Mouse (Mus musculus): ENCODE measurements around the gene AC141477.1.
A peak's percentile ranks its signal among the peaks of the same experiment; 100 is the strongest.

The AC141477.1 gene

DNA sequence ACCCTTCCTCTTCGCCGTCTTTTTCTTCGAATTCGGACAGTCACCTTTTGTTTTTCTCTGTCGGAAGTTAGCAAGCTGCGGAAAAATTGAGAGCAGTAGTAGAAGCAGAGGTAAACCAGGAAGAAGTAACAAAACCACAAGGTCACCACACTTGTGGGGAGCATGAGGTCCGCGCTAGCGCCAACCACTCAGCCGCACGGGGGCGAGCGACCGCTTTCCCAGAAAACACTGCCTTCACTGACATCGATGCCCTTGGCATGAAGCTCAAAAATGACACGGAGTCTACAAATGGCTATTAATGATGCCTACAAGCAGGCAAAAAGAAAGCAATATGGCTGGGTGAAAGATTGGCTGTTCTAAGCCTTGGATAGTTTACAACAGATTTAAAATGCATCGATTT lies at the start of gene AC141477.1:
Gene AC141477.1 (minus strand): TSS at position 164 of the 400 bp plus-strand sequence.
- peak; percentile 44 for DNase-seq (ENCODE audit: low read depth, low spot score)

DNA sequence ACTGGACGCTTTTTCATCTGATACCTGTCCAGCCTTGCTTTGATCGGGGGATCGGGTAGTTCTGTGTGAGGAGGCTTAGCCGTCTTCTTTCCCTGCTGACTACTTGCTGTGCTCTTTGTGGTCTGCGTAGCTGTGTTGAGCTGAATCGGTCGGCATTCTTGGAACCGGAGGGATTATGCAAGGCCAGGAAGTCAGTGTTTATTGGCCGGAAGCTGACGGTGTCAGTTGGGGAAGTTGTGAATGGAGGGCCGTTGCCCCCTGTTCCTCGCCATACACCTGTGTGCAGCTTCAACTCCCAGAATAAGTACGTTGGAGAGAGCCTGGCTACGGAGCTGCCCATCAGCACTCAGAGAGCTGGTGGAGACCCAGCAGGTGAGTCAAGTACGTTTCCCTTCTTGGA lies 49.0 kb upstream of the AC141477.1 start:
- DNase-seq (ENCODE audit: low read depth, low spot score) = no peak

DNA sequence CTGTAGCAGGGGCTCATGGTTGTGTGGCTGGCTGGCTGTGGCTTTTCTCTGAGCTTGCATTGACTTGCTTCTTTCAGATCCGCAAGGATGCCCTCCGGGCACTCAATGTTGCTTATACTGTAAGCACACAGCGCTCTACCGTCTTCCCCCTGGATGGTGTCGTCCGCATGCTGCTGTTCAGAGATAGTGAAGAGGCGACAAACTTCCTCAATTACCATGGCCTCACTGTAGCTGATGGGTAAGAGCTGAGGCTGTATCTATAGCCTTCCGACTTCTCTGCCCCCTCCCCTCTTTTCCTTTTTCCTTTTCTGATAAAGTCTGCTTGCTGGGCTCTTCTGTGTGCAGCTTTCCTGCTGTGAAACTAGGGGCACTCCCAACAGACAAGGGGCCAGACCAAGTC lies 48.0 kb upstream of the AC141477.1 start:
- no peak for DNase-seq (ENCODE audit: low read depth, low spot score)

DNA sequence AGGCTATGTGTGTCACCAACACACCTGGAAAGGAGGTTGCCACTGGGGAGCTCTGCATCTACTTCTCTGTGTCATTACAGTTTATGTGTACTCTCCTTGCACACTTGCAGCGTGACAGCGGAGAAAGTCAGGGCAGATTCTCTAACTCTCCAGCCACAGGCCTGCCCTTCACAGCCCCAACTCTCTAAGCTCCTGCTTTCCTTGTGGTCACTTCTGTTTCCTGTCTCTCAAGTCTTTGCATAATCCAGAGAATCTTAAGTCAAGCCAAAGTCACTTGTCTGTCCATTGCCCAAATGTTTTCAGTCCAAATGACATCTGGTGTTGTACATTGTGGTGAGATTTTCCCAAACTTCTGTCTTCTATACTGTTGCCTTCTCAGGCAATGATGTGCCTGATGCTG lies 46.1 kb upstream of the AC141477.1 start:
- DNase-seq (ENCODE audit: low read depth, low spot score) = no peak

DNA sequence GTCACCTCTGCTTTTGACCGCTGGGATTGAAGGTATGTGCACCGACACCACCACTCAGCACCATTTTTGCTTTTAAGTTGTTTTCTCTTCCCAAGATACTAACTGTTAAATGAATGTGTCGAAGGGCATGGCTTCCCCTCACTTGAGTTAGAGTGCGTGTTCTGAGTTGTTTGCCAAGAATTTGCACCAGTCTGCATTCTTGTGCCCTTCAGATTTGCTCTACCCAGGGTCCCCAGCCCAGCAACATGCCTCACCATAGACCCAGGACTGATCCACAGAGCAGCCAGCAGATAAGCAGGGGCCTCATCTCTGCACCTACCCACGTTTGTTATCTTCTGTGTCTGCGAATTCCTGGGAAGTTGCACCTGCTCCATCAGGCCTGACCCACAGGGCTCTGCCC lies 41.2 kb upstream of the AC141477.1 start:
- DNase-seq (ENCODE audit: low read depth, low spot score) = no peak

DNA sequence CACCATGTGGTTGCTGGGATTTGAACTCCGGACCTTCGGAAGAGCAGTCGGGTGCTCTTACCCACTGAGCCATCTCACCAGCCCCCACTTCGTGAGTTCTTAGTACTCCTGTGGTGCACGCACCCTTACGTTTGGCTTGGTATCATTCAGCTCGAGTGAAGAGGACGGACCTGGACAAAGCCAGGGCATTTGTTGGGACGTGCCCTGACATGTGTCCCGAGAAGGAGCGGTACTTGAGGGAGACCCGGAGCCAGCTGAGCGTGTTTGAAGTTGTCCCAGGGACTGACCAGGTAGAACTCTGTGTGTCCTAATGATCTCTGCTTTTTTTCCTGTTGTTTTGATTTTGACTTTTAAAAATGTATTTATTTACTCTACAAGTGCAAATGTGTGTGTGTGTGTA lies 40.6 kb upstream of the AC141477.1 start:
- DNase-seq (ENCODE audit: low read depth, low spot score) = peak; percentile 42

DNA sequence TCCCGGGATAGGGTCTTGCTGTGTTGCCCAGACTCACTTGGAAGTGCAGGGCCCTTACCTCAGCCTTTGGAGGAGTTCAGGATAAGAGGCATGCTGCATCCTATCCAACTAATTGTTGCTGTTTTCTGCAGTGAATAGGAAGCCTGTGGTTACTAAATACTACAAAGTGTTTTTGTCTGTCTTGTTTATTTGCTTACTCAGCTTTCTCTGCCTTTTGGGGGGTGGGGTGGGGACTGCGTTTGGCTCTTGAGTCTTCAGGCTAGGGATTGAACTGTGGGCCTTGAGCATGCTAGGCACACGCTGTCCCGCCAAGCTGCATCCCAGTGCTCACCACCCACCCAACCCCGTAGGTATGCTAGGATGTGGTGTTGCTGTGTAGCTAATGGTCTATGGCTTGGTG lies 33.5 kb upstream of the AC141477.1 start:
- no peak for DNase-seq (ENCODE audit: low read depth, low spot score)

DNA sequence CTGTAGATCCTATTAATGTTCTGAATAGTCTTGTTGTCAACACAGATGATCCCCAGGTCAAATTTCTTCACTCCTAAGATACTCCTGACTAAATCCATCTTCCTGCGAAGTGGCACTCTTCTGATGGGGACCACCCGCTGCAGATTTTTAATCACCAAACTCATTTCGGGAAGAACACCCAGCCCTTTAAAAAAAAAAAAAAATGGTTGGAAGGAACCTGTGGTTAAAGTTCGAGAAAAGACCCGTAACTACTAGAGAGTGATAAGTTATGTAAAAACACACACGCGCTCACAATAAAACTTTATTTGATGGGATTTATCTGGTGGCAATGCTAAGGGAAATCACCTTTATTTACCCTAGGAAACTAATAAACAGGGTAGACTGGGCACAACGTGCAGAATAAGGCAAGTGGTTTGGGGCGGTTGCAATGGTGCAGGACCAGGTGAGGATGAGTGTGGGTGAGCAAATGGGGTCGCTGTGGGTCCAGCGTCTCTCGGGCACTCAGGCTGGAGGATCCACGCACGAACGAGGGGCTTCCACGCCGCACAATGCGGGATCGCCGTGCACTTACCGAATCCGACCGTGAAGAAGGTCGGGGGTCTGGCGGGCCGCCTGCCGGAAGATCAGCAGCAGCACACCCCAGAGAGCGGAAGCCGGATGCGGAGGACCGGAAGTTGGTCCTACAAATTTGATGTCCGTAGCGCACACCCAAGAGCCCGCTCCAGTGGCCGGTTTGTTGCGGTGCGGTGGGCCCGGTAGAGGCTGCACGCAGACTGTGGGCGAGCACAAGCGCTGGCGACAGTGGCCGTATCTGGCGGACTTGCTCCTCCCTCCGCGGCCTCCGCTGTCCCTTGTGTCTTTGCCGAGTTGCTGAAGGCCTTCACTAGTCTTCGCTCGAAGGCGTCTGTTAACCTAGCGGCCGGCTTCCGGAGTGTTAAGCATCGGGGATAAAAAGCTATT lies 28.2 kb upstream of the AC141477.1 start, which contains the start of the genes Mcm3ap and Ybey:
Gene Mcm3ap (plus strand): TSS at position 725 of the 960 bp plus-strand sequence.
Gene Ybey (minus strand): TSS at position 912 of the 960 bp plus-strand sequence.
- DNase-seq (ENCODE audit: low read depth, low spot score) = peak; percentile 94

DNA sequence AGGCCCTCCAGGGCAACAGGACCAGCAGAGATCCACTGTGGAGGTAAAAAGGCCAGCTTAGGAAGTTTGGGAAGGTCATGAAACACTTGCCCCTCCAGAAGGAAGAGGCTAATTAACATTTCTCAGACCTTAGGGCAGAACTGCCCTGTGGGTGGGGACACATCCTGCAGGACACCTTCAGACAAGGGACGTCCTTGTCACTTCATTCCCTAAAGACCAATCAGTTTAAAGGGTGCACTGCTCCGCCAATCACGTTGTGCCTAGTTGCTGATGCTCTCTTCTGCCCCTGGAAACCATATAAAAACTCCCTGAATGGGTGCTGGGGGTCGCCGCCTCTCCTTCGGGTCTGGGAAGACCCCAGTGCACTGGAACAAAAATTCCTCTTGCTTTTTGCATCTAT lies 22.5 kb upstream of the AC141477.1 start:
- DNase-seq (ENCODE audit: low read depth, low spot score) = peak; percentile 69

DNA sequence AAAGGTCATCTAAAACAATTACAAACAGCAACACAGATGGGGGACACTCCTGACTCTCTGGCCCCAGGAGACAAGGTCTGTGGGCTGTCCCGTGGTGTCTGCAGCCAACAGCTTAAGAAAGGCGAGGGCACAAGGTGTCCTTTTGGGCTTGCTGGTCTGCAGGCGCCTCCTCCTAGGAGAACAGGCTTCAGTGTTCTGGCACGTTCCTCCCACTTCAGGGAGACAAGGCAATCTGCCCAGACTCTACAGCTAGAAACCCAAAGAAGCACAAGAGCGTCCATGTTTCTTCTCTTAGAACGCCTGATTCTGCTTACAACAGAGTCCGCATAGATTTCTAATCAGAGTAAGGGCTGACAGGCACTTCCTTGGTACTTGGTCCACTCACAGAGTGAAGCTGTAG lies 22.1 kb upstream of the AC141477.1 start:
- no peak for DNase-seq (ENCODE audit: low read depth, low spot score)

DNA sequence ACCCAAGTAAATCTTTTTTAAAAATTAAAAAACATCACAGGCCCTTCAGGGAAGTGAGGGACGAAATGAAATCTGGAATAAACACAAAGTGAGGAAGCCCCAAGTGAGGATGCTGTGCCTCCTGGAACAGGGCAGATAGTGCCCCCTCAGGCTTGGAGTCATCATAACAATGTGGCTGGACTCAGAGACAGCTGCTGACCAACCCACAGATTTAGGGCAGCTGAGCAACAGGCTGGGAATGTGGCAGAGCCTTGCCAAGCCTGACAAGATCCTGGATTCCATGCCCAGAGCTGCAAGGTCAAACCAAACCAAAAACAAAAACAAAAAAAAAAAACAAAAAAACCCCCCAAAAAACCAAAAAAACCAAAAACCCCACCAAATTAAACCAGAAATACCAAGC lies 21.0 kb upstream of the AC141477.1 start:
- DNase-seq (ENCODE audit: low read depth, low spot score) = no peak

DNA sequence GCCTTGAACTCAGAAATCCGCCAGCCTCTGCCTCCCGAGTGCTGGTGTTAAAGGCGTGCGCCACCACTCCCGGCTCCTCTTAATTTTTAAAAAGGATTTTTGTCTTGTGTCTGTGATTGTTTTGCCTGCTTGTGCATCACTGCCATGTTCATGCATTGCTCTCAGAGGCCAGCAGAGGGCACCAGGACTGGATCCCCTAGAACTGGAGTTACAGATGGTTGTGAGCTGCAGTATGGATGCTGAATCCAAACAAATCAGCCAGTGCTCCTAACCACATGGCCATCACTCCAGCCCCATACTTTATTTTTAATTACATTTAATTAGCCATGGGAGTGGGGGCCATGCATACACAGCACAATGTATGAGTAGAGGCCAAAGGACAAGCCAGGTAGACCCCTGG lies 15.0 kb upstream of the AC141477.1 start:
- peak; percentile 69 for DNase-seq (ENCODE audit: low read depth, low spot score)

DNA sequence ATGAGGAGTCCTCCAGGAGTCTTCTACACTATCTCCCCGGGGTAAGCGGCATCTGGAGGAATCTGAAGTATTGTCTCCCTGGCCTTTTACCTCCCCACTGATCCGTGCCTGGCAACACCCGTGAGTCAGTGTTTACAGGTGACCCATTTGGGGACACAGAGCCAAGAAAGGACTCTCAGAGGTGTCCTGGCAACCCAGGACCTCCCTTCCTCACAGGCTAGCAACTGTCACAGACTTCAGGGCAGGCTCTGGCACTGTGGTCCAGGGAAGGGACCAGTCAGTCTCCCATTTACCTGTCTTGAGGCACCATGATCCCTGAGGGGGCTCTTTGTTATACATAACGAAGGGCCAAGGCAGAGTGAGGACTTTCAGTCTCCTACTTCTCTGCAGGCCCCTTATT lies 8.6 kb upstream of the AC141477.1 start, which contains the start of gene 2610028H24Rik:
Gene 2610028H24Rik (plus strand): TSS at position 231 of the 400 bp plus-strand sequence.
- DNase-seq (ENCODE audit: low read depth, low spot score) = no peak

DNA sequence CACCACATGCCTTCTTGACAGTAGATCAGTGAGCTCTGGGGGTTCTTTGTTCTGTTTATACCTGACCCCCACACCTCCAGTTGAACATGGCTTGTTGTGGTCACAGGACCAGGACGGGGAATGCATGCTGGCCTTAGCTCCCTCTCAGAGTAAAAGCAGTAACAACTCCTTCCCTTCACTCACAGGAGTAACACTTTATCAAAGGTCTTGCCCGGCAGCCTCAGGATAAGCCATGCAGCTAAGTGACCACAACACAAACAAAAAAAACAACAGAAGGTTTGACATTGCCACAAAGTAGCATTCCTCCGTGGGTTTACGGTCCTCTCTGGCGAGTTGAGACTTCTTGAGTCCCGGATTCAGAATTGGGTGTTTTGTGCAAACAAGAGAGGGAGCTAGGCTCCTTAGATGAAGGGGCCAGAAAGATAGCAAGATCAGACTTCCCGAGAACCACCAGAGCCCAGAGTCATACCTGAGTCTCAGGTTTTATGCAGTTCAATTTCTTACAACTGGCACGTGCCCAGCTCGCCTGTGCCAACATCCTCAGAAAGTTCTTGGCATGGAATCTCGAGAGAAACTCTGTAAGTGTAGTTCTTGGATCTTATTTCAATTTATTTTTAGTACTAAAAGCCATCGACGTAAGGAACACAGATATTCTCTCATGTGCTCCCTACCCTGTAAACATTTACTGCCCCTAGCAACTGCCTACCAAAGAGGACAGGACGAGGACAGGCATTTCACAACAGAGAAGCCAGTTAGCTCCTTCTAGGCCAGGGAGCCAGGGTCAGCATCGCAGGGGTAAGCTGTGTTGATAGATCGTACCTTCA lies 7.4 kb upstream of the AC141477.1 start:
- DNase-seq (ENCODE audit: low read depth, low spot score) = no peak

DNA sequence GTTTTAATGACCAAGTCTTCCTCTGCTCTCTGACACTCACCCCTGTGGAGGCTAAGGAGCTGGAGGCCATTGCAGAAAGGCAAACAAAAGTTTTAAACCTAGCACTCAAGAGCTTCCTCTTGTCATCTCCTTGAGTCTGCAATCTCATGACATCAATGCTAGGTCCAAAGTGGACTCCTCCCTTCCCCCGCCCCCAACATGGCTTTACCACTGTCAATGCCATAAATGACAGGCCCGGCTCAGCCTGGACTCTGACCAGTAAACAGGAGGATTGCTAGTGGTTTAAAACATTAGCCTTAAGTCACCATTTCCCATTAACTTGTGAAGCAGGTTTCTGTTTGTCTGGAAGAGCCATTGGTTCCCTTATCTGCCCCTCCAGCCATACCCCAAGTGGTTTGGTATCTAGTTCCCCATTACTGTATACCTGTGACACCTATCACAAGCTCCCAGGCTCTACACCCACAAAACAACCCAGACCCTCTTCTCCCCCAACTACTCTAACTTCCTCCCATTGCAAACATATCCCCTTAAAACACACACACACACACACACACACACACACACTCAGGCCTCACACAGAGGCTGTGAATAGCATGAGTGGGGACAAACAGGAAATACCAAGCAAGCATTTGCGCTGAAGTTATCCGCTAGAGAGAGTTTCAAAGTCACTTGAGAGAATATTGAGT lies 5.9 kb upstream of the AC141477.1 start:
- DNase-seq (ENCODE audit: low read depth, low spot score) = no peak

DNA sequence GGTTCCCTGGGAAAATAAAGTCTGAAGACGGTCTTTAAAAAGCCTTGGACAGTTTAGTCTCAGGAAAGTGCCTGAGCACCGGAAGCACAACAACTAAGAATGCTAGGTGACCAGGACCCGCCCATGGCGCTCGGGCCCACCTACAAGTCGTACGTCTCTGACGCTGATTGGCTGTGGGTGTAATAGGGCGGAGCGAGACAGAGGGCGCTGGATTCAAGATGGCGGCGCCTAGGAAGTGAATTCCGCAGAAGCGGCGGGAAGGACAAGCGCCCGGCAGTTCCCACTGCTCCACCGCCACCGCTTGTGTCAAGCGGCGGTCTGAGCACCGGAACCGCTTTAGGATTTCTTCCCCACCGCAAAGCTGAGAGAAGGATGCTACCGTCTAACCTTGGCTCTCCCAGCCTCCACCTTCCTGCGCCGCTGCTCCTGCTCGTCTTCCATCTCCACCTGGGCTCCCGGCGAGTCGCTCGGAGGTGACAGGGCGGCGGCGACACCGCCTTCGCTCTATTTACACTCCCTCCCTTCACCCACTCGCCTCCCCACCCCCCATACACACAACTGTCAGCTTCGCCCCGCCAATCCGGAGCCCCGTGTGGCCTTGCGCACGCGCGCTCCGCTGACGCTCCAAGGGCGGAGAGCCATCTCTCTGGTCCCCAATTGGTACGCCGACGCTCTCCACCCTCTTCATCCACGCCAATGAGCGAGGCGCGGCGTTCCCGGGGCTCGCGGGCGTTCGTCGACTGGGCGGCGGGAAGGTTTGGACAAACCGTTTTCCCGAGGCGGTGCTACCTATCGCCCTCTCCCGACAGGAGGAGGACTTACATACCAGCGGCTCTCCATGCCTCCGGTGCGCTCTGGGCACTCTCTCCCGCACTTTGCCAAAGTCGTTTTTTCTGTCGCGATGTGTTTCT lies 2.2 kb upstream of the AC141477.1 start, which contains the start of gene Pcnt:
Gene Pcnt (minus strand): TSS at position 609 of the 911 bp plus-strand sequence.
- peak; percentile 99 for DNase-seq (ENCODE audit: low read depth, low spot score)

DNA sequence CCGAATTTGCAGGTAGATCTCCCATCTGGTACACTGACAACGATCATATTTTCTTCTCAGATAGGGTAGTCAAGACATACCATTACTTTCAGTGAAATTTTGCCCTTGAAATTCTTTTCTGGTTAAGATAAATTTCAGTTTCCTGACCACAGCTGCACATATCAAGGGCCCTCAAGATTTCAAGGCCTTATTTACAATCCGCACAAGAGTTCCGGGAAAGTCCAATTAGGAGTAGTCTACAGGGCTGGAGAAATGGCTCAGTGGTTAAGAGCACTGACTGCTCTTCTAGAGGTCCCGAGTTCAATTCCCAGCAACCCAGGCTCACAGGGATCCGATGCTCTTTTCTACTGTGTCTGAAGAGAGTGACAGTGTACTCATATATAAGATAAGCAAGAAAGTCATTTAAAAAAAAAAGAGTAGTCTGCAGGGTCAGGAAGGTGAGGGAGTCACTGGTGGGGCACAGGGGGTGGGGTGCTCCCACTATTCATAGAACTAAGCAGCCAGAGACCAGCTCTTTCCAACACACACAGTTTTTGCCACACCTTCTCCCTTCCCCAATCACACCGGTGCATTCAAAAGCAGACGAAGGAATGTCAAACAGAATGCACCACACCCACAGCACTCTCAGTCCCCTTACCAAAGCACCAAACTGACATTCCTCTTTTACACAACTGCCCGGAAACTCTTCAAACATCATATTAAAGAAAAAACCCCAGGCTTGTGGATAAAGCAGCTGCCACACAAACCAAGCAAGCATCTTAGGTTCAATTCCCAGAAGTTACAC lies 945 bp downstream of the AC141477.1 start:
- peak; percentile 88 for DNase-seq (ENCODE audit: low read depth, low spot score)

DNA sequence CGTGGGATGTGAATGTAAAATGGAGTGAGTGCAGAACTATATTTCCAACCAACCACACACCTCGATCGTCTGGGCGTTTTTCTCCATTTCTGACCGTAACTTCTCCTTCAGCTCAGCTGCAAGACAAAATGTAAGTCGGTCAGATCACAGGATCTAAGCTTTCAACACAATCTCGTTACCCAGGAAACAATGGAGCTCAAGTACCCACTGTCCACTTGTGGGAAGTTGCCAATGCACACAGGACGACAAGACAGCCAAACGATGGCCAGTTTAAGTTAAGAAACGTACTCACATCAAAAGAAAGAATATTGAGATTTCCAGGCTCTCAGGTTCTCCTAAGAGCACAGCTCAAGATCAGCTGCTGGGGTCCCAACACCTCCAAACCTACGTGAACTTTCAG lies 6.3 kb downstream of the AC141477.1 start:
- DNase-seq (ENCODE audit: low read depth, low spot score) = no peak

DNA sequence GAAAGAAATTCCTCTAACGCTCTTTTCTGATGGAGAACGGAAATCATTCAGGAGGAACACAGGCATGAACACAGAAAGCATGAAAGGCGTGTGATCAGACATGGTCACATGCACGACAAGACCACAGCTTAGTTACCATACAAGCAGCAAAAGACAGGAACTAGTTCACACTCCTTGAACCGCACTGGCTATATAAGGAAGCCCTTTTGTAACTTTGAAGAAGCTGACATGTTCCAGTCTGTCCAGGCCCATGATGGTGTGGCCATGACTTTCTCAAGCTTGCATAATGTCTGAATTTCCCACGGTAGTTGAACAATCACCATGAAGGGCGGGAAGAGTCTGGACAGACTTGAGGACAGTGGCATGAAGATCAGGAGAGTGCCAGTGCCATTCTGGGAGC lies 14.6 kb downstream of the AC141477.1 start:
- DNase-seq (ENCODE audit: low read depth, low spot score) = no peak

DNA sequence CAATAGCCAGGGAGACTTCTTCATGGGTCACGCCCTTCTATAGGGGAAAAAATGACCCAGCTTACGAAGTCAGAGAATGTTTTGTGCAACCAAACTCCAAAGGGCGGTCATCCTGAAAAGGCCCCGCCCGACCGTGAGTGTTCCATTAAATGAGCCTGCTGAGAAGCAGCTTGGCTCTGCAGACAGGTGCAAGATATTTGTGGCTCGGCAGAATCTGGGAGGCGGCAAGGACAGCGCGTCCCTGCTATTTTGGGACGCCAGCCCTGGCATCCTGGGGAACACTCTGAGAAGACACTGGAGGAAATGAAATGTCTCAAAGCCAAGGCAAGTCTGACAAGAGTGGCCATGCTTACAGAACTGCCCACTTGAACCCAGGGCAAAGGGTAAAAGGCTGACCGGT lies 23.4 kb downstream of the AC141477.1 start:
- DNase-seq (ENCODE audit: low read depth, low spot score) = no peak

Data from ES-CJ7 (cell line).